Mouse (Mus musculus): ENCODE measurements around the gene Vmn2r71. TPM values are rescaled to one million over a fixed set of nuclear protein-coding genes. Genes with fewer than 3 reads are reported as not detected.

Gene Vmn2r71
- polyA plus RNA-seq (2015; fragmentation: Nextera tagmentation; extraction: Ambion mirVana) = not detected in 2 replicates

DNA sequence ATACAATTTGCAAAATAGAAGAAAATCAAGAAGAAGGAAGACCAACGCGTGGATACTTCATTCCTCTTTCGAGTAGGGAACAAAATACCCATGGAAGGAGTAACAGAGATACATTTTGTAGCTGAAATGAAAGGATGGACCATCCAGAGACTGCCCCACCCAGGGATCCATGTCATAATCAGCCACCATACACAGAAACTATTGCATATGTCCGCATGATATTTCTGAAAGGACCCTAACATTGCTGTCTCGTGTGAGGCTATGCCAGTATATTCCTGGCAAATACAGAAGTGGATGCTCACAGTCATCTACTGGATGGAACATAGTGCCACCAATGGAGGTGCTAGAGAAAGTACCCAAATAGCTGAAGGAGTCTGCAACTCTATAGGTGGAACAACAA is at the start of gene Vmn2r71:
Gene Vmn2r71 (plus strand): TSS at position 301 of the 400 bp plus-strand sequence.
- Histone ChIP-seq H3K4me1 (replicated peaks) (no peaks in the 10 kb centered on the region), H3K36me3 (no peaks in the 10 kb centered on the region), H3K4me2 (replicated peaks) (no peak within 1 kb of the TSS), H3K9me3 (peaks cover 2% of the 10 kb centered on the region; the same call in 1 of the 2 replicates), H3K9ac (replicated peaks) (no peak within 1 kb of the TSS), H3K4me3 (replicated peaks) (no peak within 1 kb of the TSS), H3K27me3 (no peaks in the 10 kb centered on the region), H3K27ac (no peak within 1 kb of the TSS)
- ATAC-seq = no peak
- WGBS = 85% methylated on average over 5 of the region's 5 CpGs

- Histone ChIP-seq H3K4me2 (replicated peaks) (no peak overlapping the region), H3K9me3 (peaks cover 13% of the 10 kb centered on the region; the same call in 1 of the 2 replicates), H3K27me3 (no peaks in the 10 kb centered on the region), H3K27ac (no peak overlapping the region), H3K4me3 (replicated peaks) (no peak overlapping the region), H3K4me1 (replicated peaks) (no peaks in the 10 kb centered on the region), H3K9ac (replicated peaks) (no peak overlapping the region), H3K36me3 (no peaks in the 10 kb centered on the region)
- ATAC-seq = no peak
- 84% methylated on average over 2 of the region's 2 CpGs for WGBS
These were observed 20.8 kb upstream of the Vmn2r71 start for GRCm38 (mm10) chr7:85542108-85542507.

DNA sequence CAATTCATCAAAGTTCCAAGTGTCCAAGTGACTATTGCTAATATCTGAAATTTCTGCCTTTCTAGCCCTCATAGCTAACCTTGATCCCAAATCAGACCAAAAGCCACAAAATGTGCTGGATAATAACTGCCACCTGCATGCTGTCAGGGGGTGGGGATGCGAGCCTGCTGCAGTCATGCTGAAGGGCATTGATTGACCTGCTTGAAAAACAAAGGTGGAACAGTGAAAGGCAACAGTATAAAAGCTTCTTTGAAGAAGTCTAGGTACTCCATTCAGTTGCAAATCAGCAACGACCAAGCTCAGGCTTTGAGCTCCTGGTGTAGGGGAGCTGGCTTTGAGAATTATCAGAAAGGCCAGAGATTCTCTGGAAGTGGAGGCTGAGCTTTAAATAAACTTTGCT is 19.8 kb upstream of the Vmn2r71 start:
- no peak overlapping the region for H3K4me2 ChIP-seq (replicated peaks)
- no peaks in the 10 kb centered on the region for H3K4me1 ChIP-seq (replicated peaks)
- H3K27ac ChIP-seq = no peak overlapping the region
- H3K9ac ChIP-seq (replicated peaks) = no peak overlapping the region
- no peaks in the 10 kb centered on the region for H3K27me3 ChIP-seq
- 74% methylated on average over 2 of the region's 2 CpGs for WGBS
- peaks cover 11% of the 10 kb centered on the region; the same call in 1 of the 2 replicates for H3K9me3 ChIP-seq
- ATAC-seq = no peak
- no peak overlapping the region for H3K4me3 ChIP-seq (replicated peaks)
- H3K36me3 ChIP-seq = no peaks in the 10 kb centered on the region

- Histone ChIP-seq H3K27ac (no peak within 1 kb of the TSS), H3K36me3 (no peaks in the 10 kb centered on the region)
These were observed 6.2 kb downstream of the Vmn2r71 start, which contains the start of gene Vmn2r70 for GRCm38 (mm10) chr7:85569092-85569491. TSS of gene Vmn2r70 (minus strand) at chr7:85569192.

More at GRCm38 (mm10) chr7:85569092-85569491, 6.2 kb downstream of the Vmn2r71 start, which contains the start of gene Vmn2r70:
- no peak for ATAC-seq
- WGBS = 83% methylated on average over 2 of the region's 2 CpGs
- no peaks in the 10 kb centered on the region for H3K4me1 ChIP-seq (replicated peaks)
- H3K4me3 ChIP-seq (replicated peaks) = no peak within 1 kb of the TSS
- H3K4me2 ChIP-seq (replicated peaks) = no peak within 1 kb of the TSS
- no peak within 1 kb of the TSS for H3K9ac ChIP-seq (replicated peaks)
- no peaks in the 10 kb centered on the region; the same call in 1 of the 2 replicates for H3K9me3 ChIP-seq
- no peaks in the 10 kb centered on the region for H3K27me3 ChIP-seq

Other genes starting within 250 kb of the Vmn2r71 start
- gene Vmn2r69, start 147.2 kb upstream of the Vmn2r71 start, polyA plus RNA-seq (2015; fragmentation: Nextera tagmentation; extraction: Ambion mirVana) = not detected in 2 replicates
- gene Vmn2r70, start 6.1 kb downstream of the Vmn2r71 start, polyA plus RNA-seq (2015; fragmentation: Nextera tagmentation; extraction: Ambion mirVana) = not detected in 2 replicates
- gene Vmn2r72, start 192.0 kb downstream of the Vmn2r71 start, polyA plus RNA-seq (2015; fragmentation: Nextera tagmentation; extraction: Ambion mirVana) = not detected in 2 replicates

Data from midbrain, embryonic 13.5 days (tissue).